Mouse (Mus musculus) adrenal gland (tissue): ENCODE measurements around the gene Gm12258.
"Not testable (repeated sequence)": the region's sequence is repeated elsewhere in the genome, so short reads cannot be mapped to it uniquely, and the experiment has no call there.

Source experiments
- intact Hi-C: fragments of 180-260 bp; cut with DNase I; formaldehyde crosslinking; loops from one replicate; pipeline ENCODE4 v1.15.1; 2025
- long read RNA-seq, 2 experiments: library from polyadenylated mRNA; unstranded; transcript quantifications; one replicate each; pipeline ENCODE4 v2.0.0; 2020; ENCODE audit warnings: borderline replicate concordance in 1 of 2; ENCODE audit not compliant: insufficient replicate concordance in 1 of 2

Gene Gm12258
- long read RNA-seq, experiment 1, full-length matches to known transcripts: 2 of 4 reads
- long read RNA-seq, experiment 1, partial matches to known transcripts: 0 of 4 reads
- long read RNA-seq, experiment 1, other reads (novel, unspliced or antisense): 2 of 4 reads
- long read RNA-seq, experiment 2, full-length matches to known transcripts: 3 of 3 reads
- long read RNA-seq, experiment 2, partial matches to known transcripts: 0 of 3 reads
- long read RNA-seq, experiment 2, other reads (novel, unspliced or antisense): 0 of 3 reads

DNA sequence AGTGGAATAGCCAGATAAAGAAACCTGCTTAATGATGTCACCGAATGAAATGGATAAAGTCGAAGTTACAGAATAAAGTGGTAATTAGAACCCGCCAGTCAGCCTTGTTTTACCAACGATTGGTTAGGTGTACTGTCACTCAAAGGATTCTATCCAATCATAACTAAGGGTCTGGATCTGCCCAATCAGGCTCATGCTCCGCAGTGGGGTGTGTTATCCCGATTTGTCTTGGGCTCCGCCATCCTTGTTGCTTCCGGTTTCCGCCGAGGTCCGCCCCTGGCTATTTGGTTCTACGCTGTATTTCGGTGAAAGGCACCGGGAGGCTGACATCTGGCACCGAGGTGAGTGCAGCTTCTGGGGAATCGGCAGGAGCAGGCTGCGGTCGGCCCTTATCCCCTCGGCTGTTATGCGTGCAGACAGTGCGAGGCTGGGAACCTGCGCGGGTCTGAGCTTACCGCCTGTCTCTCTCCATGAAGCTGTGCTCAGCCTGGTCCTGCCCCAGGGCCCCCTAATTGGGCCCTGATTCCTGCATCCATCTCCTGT is at the start of gene Gm12258:
Gene Gm12258, plus strand, starts transcription at position 240 of the 543 bp plus-strand sequence.
- intact Hi-C loops: no loop called here

DNA sequence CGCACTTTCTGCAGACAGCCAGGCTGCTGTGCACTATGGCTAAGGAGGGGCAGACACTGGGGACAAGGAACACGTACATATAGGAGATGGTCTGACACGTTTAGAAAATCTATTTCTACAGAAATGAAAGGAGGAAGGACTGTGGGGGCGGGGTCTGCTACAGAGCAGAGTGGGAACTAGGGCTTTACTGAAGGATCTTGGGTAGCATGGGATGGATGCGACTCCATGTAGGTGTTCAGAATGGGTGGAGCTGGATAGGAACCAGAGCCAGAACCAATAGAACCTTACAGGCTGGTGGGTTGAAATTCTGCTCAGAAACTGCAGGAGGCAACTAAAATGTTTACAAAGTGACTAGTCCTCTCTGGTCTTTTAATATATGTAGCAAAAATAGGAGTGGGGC is 47.2 kb upstream of the Gm12258 start:
- intact Hi-C loops: no loop called here

DNA sequence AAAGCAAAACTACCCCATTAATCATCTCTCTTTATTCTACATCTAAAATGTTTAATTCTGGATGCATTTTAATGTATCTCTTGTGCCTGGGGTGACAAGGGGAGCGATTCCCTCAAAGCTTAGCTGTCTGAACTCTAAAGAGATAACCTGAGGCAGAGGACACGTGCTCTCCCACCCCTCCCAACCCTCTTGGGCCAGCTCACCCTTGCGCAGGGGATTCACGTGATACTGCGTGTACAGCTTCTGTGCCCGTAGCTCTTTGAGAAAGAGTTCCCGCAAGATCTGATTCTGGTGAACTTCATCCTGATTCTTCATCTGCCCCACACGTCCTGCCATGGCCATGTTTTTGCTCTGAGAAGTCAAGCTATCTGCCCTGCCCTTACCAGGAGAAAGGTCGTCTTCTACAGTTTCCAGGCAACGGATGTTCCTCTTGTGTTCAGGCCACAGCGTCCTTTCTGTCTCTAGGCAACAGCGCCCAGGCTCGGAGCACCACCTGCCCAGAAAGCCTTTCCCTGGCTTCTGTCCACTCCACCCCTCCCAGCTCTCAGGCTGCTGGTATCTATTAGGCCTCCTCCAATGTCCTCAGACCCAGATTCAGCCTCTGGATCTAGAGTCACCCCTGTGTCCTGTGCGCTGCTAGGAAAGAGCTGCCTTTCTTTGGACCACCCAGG is 45.3 kb upstream of the Gm12258 start, which contains the start of gene Fam183b:
Gene Fam183b, minus strand, starts transcription at position 403 of the 671 bp plus-strand sequence.
- intact Hi-C loops: no loop called here

DNA sequence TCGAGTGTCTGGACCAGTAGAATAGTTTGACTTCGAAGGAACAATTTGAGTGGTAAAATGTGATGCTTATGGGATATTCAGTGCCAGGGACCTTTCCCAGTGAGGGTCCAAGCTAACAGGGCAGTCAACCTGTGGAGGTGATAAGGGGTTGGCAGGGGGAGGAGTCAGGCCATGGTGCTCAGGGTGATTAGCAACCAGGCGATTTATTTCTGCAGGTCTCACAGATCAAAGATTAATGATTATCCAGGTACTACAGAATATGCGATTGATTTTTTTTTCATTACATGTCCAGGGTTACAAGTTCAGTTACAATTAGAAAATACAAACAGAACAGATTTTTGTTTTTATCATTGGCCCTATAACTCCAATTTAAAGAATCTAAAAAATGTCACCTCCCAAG is 43.1 kb upstream of the Gm12258 start:
- intact Hi-C loops: no loop called here

DNA sequence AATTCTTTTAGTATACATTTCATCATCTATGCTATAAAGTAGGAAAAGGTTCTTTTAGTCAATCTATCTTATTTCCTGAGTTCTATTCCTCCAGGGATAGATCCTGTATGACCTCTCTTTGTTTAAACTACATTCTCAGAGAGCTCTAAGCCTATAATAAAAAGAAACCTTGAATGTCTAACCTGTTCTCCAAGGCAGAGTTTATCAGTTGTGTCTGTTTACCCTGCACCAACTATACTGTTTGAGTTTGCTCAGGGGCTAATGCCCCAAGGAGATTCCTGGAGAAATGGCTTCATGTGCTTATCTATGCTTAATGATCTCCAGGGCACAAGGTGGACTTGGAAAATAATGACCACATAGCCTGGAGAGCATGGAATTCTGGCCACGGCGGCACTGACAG is 42.6 kb upstream of the Gm12258 start:
- intact Hi-C loops: no loop called here

DNA sequence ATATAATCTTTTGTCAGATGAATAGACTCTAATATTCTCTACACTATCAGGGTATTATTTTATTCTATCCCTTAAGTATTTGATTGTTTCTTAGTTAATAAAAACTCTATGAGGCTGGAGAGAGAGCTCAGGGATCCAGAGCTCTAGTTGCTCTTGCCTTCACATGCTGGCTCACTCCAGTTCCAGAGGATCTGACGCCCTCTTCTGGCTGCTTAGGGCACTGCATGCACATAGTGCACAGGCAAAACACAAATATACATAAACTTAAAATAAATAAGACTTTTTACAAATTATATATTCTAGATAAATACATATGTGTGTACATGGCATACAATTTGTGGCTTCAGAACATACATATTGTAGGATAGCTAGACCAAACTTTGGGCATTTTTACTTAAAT is 35.0 kb upstream of the Gm12258 start:
- intact Hi-C loops: no loop called here

DNA sequence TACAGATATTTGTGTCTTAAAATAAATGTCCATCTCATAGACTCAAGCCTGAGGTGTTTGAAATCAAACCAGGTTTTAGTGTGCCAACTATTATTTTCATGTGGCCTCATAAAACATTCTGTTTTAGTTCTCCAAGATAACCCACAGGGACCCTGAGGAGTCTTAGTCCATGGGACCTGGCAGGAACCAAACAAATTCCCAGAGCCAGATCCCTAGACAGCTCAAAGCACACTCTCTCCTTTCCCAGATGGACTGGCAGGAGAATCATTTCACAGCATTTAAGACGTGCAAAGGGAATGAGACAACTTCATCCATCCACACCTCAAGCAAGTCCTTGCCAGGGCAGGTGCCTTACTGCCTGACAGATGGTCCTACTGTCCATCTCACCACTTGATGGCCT is 32.3 kb upstream of the Gm12258 start, which contains the start of gene Olfr313:
Gene Olfr313, plus strand, starts transcription at position 301 of the 400 bp plus-strand sequence.
- intact Hi-C loops: not testable (repeated sequence)

DNA sequence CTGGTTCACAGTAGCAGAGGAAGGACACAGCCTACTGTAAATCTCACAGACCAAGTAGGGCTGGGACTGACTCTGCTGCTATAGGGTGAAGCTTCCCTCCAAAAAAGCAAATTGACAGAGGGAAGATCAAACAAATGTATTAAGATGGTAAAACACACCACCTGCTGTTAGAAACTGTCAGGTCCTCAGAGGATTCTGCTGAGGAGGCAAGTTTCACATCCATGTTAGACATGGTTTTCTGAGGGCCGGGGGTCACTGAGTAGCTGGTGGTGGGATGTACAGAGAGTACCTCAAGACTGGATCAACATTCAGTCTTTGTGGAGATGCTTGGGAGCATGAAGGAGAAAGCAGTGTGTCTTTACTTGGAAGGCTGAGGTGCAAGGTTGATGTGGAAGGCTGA is 31.3 kb upstream of the Gm12258 start:
- intact Hi-C loops: no loop called here

DNA sequence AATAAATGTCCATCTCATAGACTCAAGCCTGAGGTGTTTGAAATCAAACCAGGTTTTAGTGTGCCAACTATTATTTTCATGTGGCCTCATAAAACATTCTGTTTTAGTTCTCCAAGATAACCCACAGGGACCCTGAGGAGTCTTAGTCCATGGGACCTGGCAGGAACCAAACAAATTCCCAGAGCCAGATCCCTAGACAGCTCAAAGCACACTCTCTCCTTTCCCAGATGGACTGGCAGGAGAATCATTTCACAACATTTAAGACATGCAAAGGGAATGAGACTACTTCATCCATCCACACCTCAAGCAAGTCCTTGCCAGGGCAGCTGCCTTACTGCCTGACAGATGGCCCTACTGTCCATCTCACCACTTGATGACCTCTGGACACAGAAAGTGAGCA is 18.0 kb upstream of the Gm12258 start, which contains the start of gene Olfr312:
Gene Olfr312, plus strand, starts transcription at position 301 of the 400 bp plus-strand sequence.
- intact Hi-C loops: not testable (repeated sequence)

DNA sequence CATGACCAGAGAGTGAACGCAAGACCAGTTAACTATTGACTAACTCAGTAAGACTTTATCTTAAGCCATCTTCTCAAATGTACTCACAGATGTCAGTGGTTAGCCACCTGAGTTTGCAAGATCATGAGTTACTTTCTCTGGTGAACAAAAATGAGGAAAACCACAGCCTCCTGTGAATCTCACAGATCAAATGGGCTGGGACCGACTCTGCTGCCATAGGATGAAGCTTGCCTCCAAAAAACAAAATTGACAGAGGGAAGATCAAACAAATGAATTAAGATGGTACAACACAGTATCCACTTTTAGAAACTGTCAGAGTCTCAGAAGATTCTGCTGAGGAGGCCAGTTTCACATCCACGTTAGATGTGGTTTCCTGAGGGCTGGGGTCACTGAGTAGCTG is 17.2 kb upstream of the Gm12258 start:
- intact Hi-C loops: no loop called here

DNA sequence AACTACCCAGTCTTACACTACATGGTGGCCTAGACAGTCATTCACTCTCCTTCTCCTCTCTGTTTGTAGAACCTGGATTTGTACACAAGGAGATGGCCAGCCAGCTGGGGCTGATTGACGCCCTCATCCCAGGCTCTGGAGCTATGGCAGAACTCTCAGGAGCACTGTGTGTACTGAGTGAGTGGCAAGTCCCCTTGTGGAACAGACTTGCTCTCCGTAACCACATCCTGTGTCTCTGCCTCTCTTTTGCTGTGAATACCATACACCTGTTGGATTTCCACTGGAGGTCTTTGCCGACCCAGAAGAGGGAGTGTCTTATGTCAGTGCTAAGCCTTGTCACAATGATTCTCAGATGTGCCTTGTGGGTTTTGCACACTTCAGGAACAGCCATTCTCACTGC is 14.4 kb upstream of the Gm12258 start:
- intact Hi-C loops: not testable (repeated sequence)

DNA sequence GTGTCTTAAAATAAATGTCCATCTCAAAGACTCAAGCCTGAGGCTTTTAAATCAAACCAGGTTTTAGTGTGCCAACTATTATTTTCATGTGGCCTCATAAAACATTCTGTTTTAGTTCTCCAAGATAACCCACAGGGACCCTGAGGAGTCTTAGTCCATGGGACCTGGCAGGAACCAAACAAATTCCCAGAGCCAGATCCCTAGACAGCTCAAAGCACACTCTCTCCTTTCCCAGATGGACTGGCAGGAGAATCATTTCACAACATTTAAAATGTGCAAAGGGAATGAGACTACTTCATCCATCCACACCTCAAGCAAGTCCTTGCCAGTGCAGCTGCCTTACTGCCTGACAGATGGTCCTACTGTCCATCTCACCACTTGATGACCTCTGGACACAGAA is 8.0 kb upstream of the Gm12258 start, which contains the start of gene Olfr311:
Gene Olfr311, plus strand, starts transcription at position 301 of the 400 bp plus-strand sequence.
- intact Hi-C loops: not testable (repeated sequence)

DNA sequence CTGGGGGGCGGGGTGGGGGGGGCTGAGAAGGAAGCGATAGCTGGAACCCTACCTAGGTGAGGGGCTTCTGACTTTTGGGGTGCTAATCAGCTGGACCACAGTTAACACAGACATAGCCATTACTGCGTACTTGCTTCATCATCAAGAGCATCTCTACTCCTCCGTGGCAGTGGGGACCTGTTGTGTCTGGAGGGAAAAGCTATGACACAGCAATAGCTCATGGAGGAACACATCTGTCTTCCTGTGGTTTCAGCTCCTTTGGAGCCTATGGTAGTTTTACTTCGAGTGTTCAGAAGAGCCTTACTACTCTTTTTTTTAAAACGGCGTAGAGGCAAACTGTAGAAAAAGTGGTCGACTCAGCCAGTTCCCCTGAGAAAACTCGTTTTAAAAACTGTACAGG is 678 bp downstream of the Gm12258 start:
- intact Hi-C loops: no loop called here

DNA sequence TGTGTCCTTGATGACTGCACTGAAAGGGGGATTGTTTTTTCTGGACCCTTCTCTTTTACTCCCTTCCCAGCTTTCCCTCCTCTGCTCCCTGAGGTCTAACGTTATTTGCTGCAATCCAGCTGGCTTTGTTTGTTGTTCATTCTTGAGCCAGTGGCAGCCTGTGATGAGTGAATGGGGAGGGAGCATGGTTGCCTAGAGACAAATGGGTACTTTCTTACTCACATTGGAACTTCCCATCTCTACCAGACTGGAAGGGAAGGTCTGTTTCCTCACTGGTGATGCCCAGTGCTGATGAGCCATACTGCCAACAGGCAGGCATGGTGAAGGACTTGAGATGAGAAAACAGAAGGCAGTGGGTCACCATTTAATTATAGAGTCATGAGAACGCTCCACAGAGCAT is 2.8 kb downstream of the Gm12258 start:
- intact Hi-C loops: no loop called here

DNA sequence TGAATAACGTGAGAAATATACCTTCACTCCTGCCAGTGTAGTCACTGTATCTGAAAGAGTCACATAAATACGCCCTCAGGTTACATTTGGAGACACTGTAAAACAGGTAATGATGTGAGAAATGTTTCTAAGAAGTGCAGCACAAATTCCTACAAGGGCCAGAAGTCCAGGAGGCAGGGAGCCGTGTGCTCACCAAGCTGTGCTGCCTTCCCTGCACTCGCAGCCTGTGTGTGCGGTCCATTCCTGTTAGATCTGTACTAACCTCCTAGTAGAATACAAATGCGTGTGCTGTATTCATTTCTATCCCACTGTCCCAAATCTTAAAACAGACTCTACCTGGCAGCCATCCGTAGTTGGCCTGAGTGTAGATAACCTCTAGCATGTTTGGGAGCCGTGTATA is 13.8 kb downstream of the Gm12258 start:
- intact Hi-C loops: no loop called here

DNA sequence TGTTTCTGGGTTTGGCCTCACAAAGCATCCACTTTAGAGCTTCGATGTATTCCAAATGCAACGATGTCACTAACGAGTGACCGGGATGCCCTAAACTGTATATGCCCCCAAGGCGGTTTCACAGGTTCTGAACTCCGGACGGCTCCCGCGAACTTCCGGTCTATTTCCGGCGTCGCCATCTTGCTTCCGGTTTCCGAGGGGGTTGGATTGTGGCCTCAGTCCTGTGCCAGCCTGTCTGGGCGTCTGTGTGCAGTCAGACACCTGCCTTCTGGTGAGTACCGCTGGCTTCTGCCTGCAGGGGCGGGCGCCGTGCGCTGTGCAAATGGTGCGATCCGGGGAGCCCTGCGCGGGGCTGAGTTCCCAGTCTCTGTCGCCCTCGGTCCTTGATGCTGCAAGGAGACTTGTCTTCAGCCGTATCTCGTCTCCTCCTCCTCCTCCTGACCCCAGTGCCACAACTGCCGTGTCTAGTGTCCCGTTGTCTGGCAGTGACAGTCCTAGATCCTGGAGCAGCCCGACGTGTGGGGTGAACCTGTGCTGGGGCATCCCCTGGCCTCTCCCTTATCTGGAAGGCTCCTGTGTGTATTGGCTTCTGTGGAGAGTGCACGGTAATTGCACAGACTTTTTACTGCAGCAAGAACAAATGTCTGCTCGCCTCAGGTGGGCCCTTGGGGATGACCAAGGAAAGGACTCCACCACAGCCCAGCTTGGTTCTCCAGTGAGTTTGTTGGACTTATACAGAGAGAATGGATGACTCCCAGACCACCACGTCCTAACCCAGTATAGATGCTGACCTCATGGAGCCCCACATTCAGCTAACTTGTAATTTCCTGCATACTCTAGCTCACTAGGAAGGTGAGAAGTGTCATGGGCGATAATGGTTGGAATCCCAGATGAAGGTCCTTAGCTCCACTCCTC is 20.3 kb downstream of the Gm12258 start, which contains the start of gene 2810021J22Rik:
Gene 2810021J22Rik, plus strand, starts transcription at position 178 of the 915 bp plus-strand sequence.
- intact Hi-C loops: no loop called here

DNA sequence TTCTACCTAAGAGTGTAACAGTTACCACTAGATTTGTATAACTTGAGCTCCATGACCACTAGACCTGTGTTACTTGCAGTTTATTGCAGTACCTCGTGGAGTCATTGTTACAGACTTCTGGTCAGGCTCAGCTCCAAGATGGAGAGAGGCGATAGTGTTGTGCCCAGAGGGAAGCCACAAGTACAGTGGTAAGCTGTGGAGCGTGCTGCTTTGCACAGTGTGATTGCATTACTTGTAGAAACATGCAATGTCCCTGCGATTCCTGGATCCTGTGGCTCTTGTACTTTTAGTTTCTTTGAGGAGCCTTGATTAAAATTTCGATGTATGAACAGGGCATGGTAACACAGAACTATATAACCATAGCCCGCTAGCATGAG is 21.0 kb downstream of the Gm12258 start:
- intact Hi-C loops: no loop called here

DNA sequence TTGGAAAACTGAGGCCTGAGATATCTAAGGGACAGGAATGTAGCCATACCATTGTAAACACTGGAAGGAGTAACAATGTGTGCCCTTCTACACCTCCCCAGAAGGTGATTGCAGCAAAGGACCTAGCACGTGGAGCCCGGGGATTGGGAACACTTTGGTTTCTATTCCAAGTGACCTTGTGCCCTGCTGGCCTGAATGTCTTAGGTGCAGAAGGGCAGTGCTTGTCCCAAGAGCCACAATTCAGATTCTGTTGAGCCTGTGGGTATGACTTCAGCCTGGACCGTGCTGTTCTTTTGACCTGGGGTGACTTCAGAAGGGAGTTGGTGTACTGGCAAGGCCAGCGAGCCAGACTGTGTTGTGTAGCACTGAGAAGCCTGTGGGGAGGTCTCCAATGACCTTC is 24.0 kb downstream of the Gm12258 start:
- intact Hi-C loops: no loop called here

DNA sequence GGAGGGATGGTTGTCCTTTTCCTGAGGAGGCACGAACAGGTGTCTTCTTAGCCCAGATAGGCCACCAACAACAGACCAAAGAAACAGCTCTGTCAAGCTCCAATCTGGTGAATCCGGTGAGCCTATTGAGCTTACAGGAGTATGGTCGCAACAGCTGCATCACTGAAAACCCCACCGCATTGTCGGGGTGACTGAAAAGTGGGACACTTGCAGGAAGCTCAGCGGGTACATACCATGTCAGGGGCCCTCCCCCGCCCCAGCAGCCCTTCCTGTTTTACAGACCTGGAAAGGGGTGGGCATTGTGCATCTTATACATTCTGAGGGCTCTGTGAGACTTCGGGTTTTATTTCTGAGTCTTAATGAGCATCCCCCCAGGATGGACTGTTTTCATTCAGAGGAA is 36.8 kb downstream of the Gm12258 start:
- intact Hi-C loops: no loop called here

DNA sequence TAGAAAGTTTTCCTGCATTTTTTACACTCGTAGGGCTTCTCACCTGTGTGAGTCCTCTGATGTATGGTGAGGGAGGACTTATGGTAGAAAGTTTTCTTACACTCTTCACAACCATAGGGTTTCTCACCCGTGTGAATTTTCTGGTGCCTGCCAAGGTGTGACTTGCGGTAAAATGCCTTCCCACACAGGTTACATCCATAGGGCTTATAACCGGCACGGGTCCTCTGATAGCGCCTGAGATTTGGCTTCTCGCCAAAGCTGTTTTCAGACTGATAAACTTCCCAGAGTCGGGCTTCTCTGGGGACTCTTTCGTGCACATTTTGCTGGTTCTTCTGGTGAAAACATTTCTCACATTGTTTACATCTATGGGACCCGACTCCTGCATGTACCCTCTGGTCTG is 43.6 kb downstream of the Gm12258 start:
- intact Hi-C loops: no loop called here

DNA sequence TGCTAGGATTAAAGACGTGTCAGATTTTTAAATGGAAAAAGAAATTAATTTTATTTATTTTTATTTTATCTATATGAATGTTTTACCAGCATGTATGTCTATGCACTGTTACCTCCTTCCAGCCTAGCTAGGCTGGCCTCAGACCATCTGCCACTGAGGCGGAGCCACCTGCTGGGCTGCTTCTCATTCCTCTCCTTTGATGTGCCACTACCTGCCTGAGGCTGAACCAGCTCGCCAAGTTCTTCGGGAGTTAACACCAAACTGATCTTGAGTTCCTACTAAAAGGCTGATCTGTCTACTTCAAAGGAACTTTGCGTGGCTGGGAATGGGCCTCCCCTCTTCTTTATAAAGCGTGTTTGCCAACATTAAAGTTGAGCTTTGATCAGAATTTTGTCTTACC is 47.5 kb downstream of the Gm12258 start:
- intact Hi-C loops: no loop called here
